Mouse (Mus musculus): Measurements from ENCODE around the gene Ak2. TPM values are rescaled to one million over a fixed set of nuclear protein-coding genes. Genes with fewer than 3 reads are reported as not detected.

Gene Ak2
- polyA plus RNA-seq, 1 experiment from 2014 or later: 64.7 TPM

DNA sequence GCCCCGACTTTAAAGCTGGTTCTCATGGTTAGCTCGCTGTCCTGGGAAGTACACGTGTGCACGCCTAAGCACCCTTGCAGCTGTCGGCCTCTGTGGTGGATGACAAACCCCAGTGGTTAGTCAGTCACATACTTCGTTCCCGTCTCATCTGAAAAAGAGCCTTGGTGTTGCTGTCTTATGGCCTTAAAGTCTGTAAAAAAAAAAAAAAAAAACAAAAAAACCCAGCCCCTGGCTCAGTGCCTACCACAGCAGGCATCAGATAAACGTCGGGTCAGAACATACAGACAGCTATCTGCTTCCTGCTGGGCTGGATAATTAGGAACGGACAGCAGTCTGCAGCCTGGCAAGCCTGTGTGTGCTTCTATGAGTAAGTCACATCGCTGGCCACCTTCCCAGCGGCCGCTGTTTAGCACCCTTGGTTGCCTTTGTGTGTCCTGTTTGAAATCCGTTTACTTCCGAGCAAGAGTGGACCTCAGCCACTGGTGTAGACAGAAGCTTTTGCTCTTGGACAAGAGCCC, 19.9 kb downstream of the Ak2 start:
- Histone ChIP-seq H3K36me3 (ENCODE audit: inconsistent target) (peaks cover 5% of the 10 kb centered on the region; the same call in 1 of the 2 replicates), H3K27ac (0 out of 2 replicates have a peak overlapping the region, but pooled peaks have one; percentile 15), H3K4me3 (ENCODE audit: inconsistent target) (no peak overlapping the region), H3K79me2 (ENCODE audit: inconsistent target) (no peaks in the 10 kb centered on the region; the same call in 1 of the 2 replicates)
- WGBS (ENCODE audit: missing documents): 30% methylated on average over 15 of the region's 15 CpGs

DNA sequence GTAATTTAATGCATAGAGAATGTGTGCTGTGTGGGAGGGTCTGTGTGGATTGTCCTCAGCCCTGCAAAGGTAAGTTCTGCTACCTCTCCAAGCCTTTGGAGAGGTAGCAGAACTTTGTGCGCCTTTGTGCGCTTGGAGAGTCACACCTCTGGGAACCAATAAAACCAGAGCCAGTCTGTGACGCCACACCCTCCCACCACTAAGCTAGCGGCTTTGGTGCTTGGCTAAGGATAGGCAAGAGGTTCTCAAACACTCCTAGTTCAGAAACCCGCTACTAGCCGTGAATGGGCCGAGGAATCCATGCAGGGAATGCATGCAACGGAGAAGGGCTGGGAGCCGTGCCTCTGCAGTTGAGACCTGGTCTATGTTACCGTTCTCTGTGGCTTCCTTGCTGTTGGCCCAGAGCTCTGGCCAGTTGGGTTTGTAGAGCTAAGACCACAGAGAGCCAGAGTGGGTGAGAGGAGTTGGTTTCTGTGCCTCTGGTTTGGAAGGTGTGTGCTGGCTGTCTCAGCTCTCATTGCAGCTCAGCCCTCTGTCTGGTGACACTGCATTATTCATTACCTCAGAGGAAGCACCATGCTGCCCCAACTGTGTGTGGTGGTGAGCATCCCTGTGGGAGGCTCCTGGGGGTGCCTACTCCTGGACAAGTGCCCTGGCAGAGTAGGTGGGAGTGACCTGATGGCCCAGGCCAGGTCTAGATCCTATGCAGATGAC, 21.6 kb downstream of the Ak2 start:
- Histone ChIP-seq H3K4me3 (ENCODE audit: inconsistent target) (no peak overlapping the region), H3K27ac (no peak overlapping the region), H3K79me2 (ENCODE audit: inconsistent target) (no peaks in the 10 kb centered on the region), H3K36me3 (ENCODE audit: inconsistent target) (no peaks in the 10 kb centered on the region)
- WGBS (ENCODE audit: missing documents): 91% methylated on average over 10 of the region's 10 CpGs

- 70% methylated on average over 4 of the region's 4 CpGs for WGBS (ENCODE audit: missing documents)
- Histone ChIP-seq H3K36me3 (ENCODE audit: inconsistent target) (no peaks in the 10 kb centered on the region), H3K27ac (no peak overlapping the region), H3K4me3 (ENCODE audit: inconsistent target) (no peak overlapping the region), H3K79me2 (ENCODE audit: inconsistent target) (no peaks in the 10 kb centered on the region)
Measured at GRCm38 (mm10) chr4:129016329-129016728, 24.6 kb downstream of the Ak2 start.

DNA sequence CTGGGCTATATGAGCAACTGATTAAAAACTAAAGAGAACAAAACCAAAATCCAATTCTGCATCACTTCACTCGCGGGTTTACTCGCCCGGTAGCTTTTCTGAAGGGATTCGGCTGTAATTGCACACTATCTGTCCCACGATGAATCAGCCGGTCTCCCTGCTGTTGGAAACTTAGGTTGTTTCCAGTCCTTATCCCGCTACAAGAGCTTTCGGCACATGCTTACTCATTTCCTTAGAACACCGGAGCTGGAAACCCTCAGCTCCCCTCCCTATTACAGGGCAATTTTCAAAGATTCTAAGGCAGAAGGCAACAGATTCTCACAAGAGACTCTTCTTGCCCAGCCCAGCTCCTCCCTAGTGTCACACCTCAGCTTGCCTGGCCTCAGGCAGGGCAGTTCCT, 25.4 kb downstream of the Ak2 start:
- H3K79me2 ChIP-seq (ENCODE audit: inconsistent target): no peaks in the 10 kb centered on the region
- H3K36me3 ChIP-seq (ENCODE audit: inconsistent target): no peaks in the 10 kb centered on the region
- 57% methylated on average over 10 of the region's 10 CpGs for WGBS (ENCODE audit: missing documents)
- H3K27ac ChIP-seq: no peak overlapping the region
- H3K4me3 ChIP-seq (ENCODE audit: inconsistent target): no peak overlapping the region

GRCm38 (mm10) chr4:129018788-129019435, 27.2 kb downstream of the Ak2 start:
- H3K27ac ChIP-seq: no peak overlapping the region
- H3K36me3 ChIP-seq (ENCODE audit: inconsistent target): no peaks in the 10 kb centered on the region
- H3K79me2 ChIP-seq (ENCODE audit: inconsistent target): no peaks in the 10 kb centered on the region
- no peak overlapping the region for H3K4me3 ChIP-seq (ENCODE audit: inconsistent target)
- 62% methylated on average over 9 of the region's 9 CpGs for WGBS (ENCODE audit: missing documents)

- Histone ChIP-seq H3K4me3 (ENCODE audit: inconsistent target) (no peak overlapping the region), H3K79me2 (ENCODE audit: inconsistent target) (no peaks in the 10 kb centered on the region), H3K27ac (no peak overlapping the region), H3K36me3 (ENCODE audit: inconsistent target) (no peaks in the 10 kb centered on the region)
- 74% methylated on average over 9 of the region's 9 CpGs for WGBS (ENCODE audit: missing documents)
Measured at GRCm38 (mm10) chr4:129019788-129020187, 28.0 kb downstream of the Ak2 start.

- Histone ChIP-seq H3K4me3 (ENCODE audit: inconsistent target) (no peak overlapping the region), H3K36me3 (ENCODE audit: inconsistent target) (no peaks in the 10 kb centered on the region), H3K79me2 (ENCODE audit: inconsistent target) (no peaks in the 10 kb centered on the region), H3K27ac (no peak overlapping the region)
- 34% methylated on average over 6 of the region's 6 CpGs for WGBS (ENCODE audit: missing documents)
Measured at GRCm38 (mm10) chr4:129020454-129020853, 28.7 kb downstream of the Ak2 start.

- H3K27ac ChIP-seq: no peak overlapping the region
- H3K79me2 ChIP-seq (ENCODE audit: inconsistent target): no peaks in the 10 kb centered on the region
- no peak overlapping the region for H3K4me3 ChIP-seq (ENCODE audit: inconsistent target)
- 100% methylated on average over 3 of the region's 3 CpGs for WGBS (ENCODE audit: missing documents)
- H3K36me3 ChIP-seq (ENCODE audit: inconsistent target): no peaks in the 10 kb centered on the region
Measured at GRCm38 (mm10) chr4:129021426-129021825, 29.7 kb downstream of the Ak2 start.

- WGBS (ENCODE audit: missing documents): 96% methylated on average over 4 of the region's 4 CpGs
- no peak overlapping the region for H3K4me3 ChIP-seq (ENCODE audit: inconsistent target)
Measured at GRCm38 (mm10) chr4:129021886-129022285, 30.1 kb downstream of the Ak2 start.

DNA sequence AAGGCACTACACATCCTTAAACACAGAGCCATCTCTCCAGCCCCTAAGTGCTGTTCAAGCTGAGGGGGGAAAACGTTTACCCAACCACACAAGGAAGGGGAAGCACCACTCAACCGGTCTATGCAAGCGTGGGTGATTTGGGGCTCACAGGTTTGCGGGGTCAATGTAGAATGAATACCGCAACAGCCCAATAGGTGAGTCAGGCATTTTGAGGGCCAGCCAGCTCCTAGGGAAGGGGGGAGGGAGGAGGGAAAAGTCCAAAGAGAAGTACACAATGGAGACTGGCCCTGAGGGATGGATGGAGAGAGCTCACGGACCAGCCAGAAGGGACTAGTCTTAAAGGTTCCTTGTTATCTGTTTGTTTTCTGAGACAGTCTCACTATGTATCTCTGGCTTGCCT, 32.1 kb downstream of the Ak2 start:
- H3K36me3 ChIP-seq (ENCODE audit: inconsistent target): no peaks in the 10 kb centered on the region
- H3K27ac ChIP-seq: no peak overlapping the region
- H3K79me2 ChIP-seq (ENCODE audit: inconsistent target): no peaks in the 10 kb centered on the region
- no peak overlapping the region for H3K4me3 ChIP-seq (ENCODE audit: inconsistent target)
- 45% methylated on average over 6 of the region's 6 CpGs for WGBS (ENCODE audit: missing documents)

More at GRCm38 (mm10) chr4:129021886-129022285, 30.1 kb downstream of the Ak2 start:
- Histone ChIP-seq H3K27ac (no peak overlapping the region), H3K79me2 (ENCODE audit: inconsistent target) (no peaks in the 10 kb centered on the region), H3K36me3 (ENCODE audit: inconsistent target) (no peaks in the 10 kb centered on the region)

GRCm38 (mm10) chr4:129024775-129025174, 33.0 kb downstream of the Ak2 start:
- no peak overlapping the region for H3K4me3 ChIP-seq (ENCODE audit: inconsistent target)
- WGBS (ENCODE audit: missing documents): 20% methylated on average over 5 of the region's 6 CpGs
- H3K36me3 ChIP-seq (ENCODE audit: inconsistent target): no peaks in the 10 kb centered on the region
- H3K27ac ChIP-seq: 0 out of 2 replicates have a peak overlapping the region, but pooled peaks have one; percentile 8
- no peaks in the 10 kb centered on the region for H3K79me2 ChIP-seq (ENCODE audit: inconsistent target)

GRCm38 (mm10) chr4:129025707-129026106, 33.9 kb downstream of the Ak2 start:
- WGBS (ENCODE audit: missing documents): 94% methylated on average over 3 of the region's 3 CpGs

GRCm38 (mm10) chr4:129030746-129031145, 39.0 kb downstream of the Ak2 start:
- WGBS (ENCODE audit: missing documents): 87% methylated on average over 4 of the region's 4 CpGs
- no peaks in the 10 kb centered on the region for H3K36me3 ChIP-seq (ENCODE audit: inconsistent target)
- H3K27ac ChIP-seq: no peak overlapping the region
- no peak overlapping the region for H3K4me3 ChIP-seq (ENCODE audit: inconsistent target)
- H3K79me2 ChIP-seq (ENCODE audit: inconsistent target): no peaks in the 10 kb centered on the region

More at GRCm38 (mm10) chr4:129025707-129026106, 33.9 kb downstream of the Ak2 start:
- Histone ChIP-seq H3K36me3 (ENCODE audit: inconsistent target) (no peaks in the 10 kb centered on the region), H3K27ac (no peak overlapping the region), H3K4me3 (ENCODE audit: inconsistent target) (no peak overlapping the region), H3K79me2 (ENCODE audit: inconsistent target) (no peaks in the 10 kb centered on the region)

GRCm38 (mm10) chr4:129031408-129031965, 39.7 kb downstream of the Ak2 start:
- Histone ChIP-seq H3K36me3 (ENCODE audit: inconsistent target) (no peaks in the 10 kb centered on the region), H3K27ac (peak overlapping the region; percentile 92), H3K79me2 (ENCODE audit: inconsistent target) (no peaks in the 10 kb centered on the region), H3K4me3 (ENCODE audit: inconsistent target) (no peak overlapping the region)
- WGBS (ENCODE audit: missing documents): 69% methylated on average over 8 of the region's 8 CpGs
